Mouse (Mus musculus): Measurements from ENCODE around the gene 4833439L19Rik. TPM values are rescaled to one million over a fixed set of nuclear protein-coding genes. Genes with fewer than 3 reads are reported as not detected.
A peak's percentile ranks its signal among the peaks of the same experiment; 100 is the strongest.

4833439L19Rik gene
- total RNA-seq, 4 experiments from 2014 or later: 130 to 147 (median 139) TPM

GRCm38 (mm10) chr13:54582126-54582525 is 16.9 kb upstream of the 4833439L19Rik start:
- no peak for DNase-seq (ENCODE audit: low spot score in 2 of 2)

- DNase-seq (ENCODE audit: low spot score in 2 of 2): no peak
Measured at GRCm38 (mm10) chr13:54581385-54581784, 16.1 kb upstream of the 4833439L19Rik start.

GRCm38 (mm10) chr13:54577652-54578507 is 12.6 kb upstream of the 4833439L19Rik start:
- no peak for DNase-seq (ENCODE audit: low spot score in 2 of 2)

- no peak for DNase-seq (ENCODE audit: low spot score in 2 of 2)
Measured at GRCm38 (mm10) chr13:54575489-54575888, 10.3 kb upstream of the 4833439L19Rik start.

- peak in 1 of 2 experiments; percentile 60 for DNase-seq (ENCODE audit: low spot score in 2 of 2)
Measured at GRCm38 (mm10) chr13:54574854-54575481, 9.7 kb upstream of the 4833439L19Rik start, which contains the start of gene Arl10. Gene Arl10, plus strand, starts transcription at chr13:54575015.

GRCm38 (mm10) chr13:54572621-54573020 is 7.4 kb upstream of the 4833439L19Rik start:
- DNase-seq (ENCODE audit: low spot score in 2 of 2): no peak

- no peak for DNase-seq (ENCODE audit: low spot score in 2 of 2)
Measured at GRCm38 (mm10) chr13:54571637-54572036, 6.4 kb upstream of the 4833439L19Rik start.

- DNase-seq (ENCODE audit: low spot score in 2 of 2): no peak
Measured at GRCm38 (mm10) chr13:54570736-54571135, 5.5 kb upstream of the 4833439L19Rik start.

- DNase-seq (ENCODE audit: low spot score in 2 of 2): no peak
Measured at GRCm38 (mm10) chr13:54569282-54569681, 4.0 kb upstream of the 4833439L19Rik start.

- no peak for DNase-seq (ENCODE audit: low spot score in 2 of 2)
Measured at GRCm38 (mm10) chr13:54568380-54568779, 3.1 kb upstream of the 4833439L19Rik start.

- peak in 1 of 2 experiments; percentile 59 for DNase-seq (ENCODE audit: low spot score in 2 of 2)
Measured at GRCm38 (mm10) chr13:54565594-54566345, 535 bp upstream of the 4833439L19Rik start.

- no peak for DNase-seq (ENCODE audit: low spot score in 2 of 2)
Measured at GRCm38 (mm10) chr13:54564232-54565200, 719 bp downstream of the 4833439L19Rik start.

- no peak for DNase-seq (ENCODE audit: low spot score in 2 of 2)
Measured at GRCm38 (mm10) chr13:54562562-54562961, 2.7 kb downstream of the 4833439L19Rik start.

- DNase-seq (ENCODE audit: low spot score in 2 of 2): no peak
Measured at GRCm38 (mm10) chr13:54560608-54561007, 4.6 kb downstream of the 4833439L19Rik start.

GRCm38 (mm10) chr13:54559656-54560055 is 5.6 kb downstream of the 4833439L19Rik start:
- no peak for DNase-seq (ENCODE audit: low spot score in 2 of 2)

GRCm38 (mm10) chr13:54557652-54558051 is 7.6 kb downstream of the 4833439L19Rik start:
- no peak for DNase-seq (ENCODE audit: low spot score in 2 of 2)

- DNase-seq (ENCODE audit: low spot score in 2 of 2): no peak
Measured at GRCm38 (mm10) chr13:54556796-54557195, 8.4 kb downstream of the 4833439L19Rik start.

- no peak for DNase-seq (ENCODE audit: low spot score in 2 of 2)
Measured at GRCm38 (mm10) chr13:54556176-54556575, 9.1 kb downstream of the 4833439L19Rik start.

GRCm38 (mm10) chr13:54548036-54548435 is 17.2 kb downstream of the 4833439L19Rik start:
- DNase-seq (ENCODE audit: low spot score in 2 of 2): no peak

GRCm38 (mm10) chr13:54532134-54532533 is 33.1 kb downstream of the 4833439L19Rik start:
- no peak for DNase-seq (ENCODE audit: low spot score in 2 of 2)

GRCm38 (mm10) chr13:54527140-54527539 is 38.1 kb downstream of the 4833439L19Rik start:
- no peak for DNase-seq (ENCODE audit: low spot score in 2 of 2)
